Mouse (Mus musculus) intestine, embryonic 14.5 days (tissue): Measurements from ENCODE around the gene Wrb. TPM values are rescaled to one million over a fixed set of nuclear protein-coding genes. Genes with fewer than 3 reads are reported as not detected.

Experiments
- ATAC-seq: fragments of 200-750 bp; cut with Nextera tagmentation; replicated peaks from 2 replicates; pipeline ENCODE4 v1.8.0; 2017; ENCODE audit warnings: low read depth, moderate number of reproducible peaks, moderate TSS enrichment, moderate library complexity; ENCODE audit not compliant: low FRiP score, low TSS enrichment
- DNase-seq: peaks from one replicate; pipeline ENCODE4 v3.0.0-alpha.2; 2018; ENCODE audit warnings: low spot score
- H3K27ac ChIP-seq: fragments of 300-500 bp; sonication (generic); 2 replicates; pipeline ENCODE4 v1.5.1; 2014; ENCODE audit warnings: low read depth, mild to moderate bottlenecking, control low read depth
- H3K27me3 ChIP-seq: fragments of 300-500 bp; sonication (generic); replicated peaks from 2 replicates; pipeline ENCODE4 v1.6.1; 2014; ENCODE audit warnings: low read length, control low read depth; ENCODE audit not compliant: control insufficient read depth, insufficient read depth
- H3K36me3 ChIP-seq: fragments of 300-500 bp; sonication (generic); 2 replicates; pipeline ENCODE4 v1.6.1; 2014; ENCODE audit warnings: low read length, control low read depth; ENCODE audit not compliant: control insufficient read depth, insufficient read depth
- H3K4me1 ChIP-seq: fragments of 300-500 bp; sonication (generic); replicated peaks from 2 replicates; pipeline ENCODE4 v1.6.1; 2014; ENCODE audit warnings: low read length, control low read depth, mixed read lengths; ENCODE audit not compliant: control insufficient read depth, insufficient read depth
- H3K4me2 ChIP-seq: fragments of 300-500 bp; sonication (generic); 2 replicates; pipeline ENCODE4 v1.6.1; 2014; ENCODE audit warnings: low read length
- H3K4me3 ChIP-seq: fragments of 300-500 bp; sonication (generic); 2 replicates; pipeline ENCODE4 v1.5.1; 2014; ENCODE audit warnings: low read depth, low read length, control low read depth, mixed read lengths
- H3K9ac ChIP-seq: fragments of 300-500 bp; sonication (generic); 2 replicates; pipeline ENCODE4 v1.6.1; 2014; ENCODE audit warnings: mild to moderate bottlenecking, low read length
- H3K9me3 ChIP-seq: fragments of 300-500 bp; sonication (generic); 2 replicates; pipeline ENCODE4 v1.6.1; 2016; ENCODE audit warnings: low read length, control low read depth; ENCODE audit not compliant: control insufficient read depth
- WGBS: fragments of 180-500 bp; shearing (Covaris S2); extraction: QIAGEN DNeasy Blood & Tissue Kit; methylation state at CpG from one replicate; pipeline ENCODE4 v1.1.7; 2014; 5-methylcytosine and 5-hydroxymethylcytosine counted together
- polyA plus RNA-seq: library from polyadenylated mRNA; unstranded; fragments of >200 nt; fragmentation: Nextera tagmentation; extraction: Ambion mirVana; gene quantifications from 2 replicates; pipeline ENCODE4 v1.2.1, GENCODE M21; 2014

Wrb gene
- polyA plus RNA-seq, 1 experiment from 2014 or later, result 80.0 TPM

DNA sequence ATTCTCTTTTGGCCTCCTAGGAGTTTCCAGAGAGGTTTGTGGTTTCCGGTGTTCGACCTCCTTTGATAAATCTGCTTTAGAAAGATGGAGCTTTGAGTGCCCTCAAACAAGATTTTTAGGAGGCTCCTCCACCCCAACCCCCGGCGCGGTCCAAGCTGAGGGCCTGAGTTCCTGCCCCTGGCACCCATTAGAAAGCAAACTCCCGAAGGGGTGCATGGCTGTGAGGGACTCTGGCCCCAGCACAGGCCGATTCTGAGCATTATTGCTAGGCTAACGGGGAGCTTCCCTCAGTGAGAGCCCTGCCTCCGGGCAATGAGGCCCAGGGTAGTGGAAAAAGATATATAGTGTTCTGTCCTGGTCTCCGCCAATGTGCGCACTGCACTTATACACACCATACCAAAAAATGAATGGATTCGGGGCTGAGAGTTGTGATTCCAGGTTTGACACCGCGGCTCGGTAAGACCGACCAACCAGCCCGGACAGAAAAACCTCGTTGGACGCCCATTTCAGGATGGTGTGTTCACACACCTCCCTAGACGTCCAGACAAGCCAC is 14.7 kb downstream of the Wrb start:
- H3K27me3 ChIP-seq, result no peaks in the 10 kb centered on the region
- WGBS, result 81% methylated on average over 20 of the region's 20 CpGs
- no peaks in the 10 kb centered on the region for H3K9me3 ChIP-seq
- ATAC-seq (no peak), DNase-seq (peak; percentile 60)
- peak overlapping the region; percentile 13; the same call in 1 of the 2 replicates for H3K9ac ChIP-seq
- peak overlapping the region; percentile 56 for H3K4me3 ChIP-seq
- H3K4me2 ChIP-seq, result peak overlapping the region; percentile 98
- H3K27ac ChIP-seq, result peak overlapping the region; percentile 69; the same call in 1 of the 2 replicates
- peaks cover 7% of the 10 kb centered on the region for H3K36me3 ChIP-seq
- 0 out of 2 replicates have a peak, but pooled peaks cover 3% of the 10 kb centered on the region for H3K4me1 ChIP-seq

DNA sequence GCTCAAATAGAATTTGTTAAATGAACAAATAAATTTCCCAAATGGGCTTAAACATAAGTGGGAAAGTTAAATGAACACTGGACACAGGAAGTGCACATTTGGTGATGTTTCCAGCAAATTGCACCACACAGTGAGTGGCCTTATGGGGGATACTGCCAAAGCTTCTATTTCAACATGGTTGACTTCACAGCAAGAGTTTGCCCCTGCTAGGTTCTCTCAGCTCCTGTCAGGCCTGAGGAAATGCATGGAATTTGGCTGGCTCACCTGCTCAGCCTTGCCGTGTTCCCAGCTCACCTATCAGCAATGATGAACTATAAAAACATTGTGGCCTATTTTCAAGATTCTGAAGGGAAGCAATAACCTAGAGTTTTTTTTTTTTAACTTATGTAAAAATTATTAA is 15.7 kb downstream of the Wrb start:
- ATAC-seq (no peak), DNase-seq (no peak)
- peaks cover 4% of the 10 kb centered on the region for H3K36me3 ChIP-seq
- 82% methylated on average over 1 of the region's 1 CpGs for WGBS
- H3K9me3 ChIP-seq, result no peaks in the 10 kb centered on the region
- H3K27ac ChIP-seq, result no peak overlapping the region
- no peak overlapping the region for H3K9ac ChIP-seq
- H3K4me1 ChIP-seq, result 0 out of 2 replicates have a peak, but pooled peaks cover 3% of the 10 kb centered on the region
- no peaks in the 10 kb centered on the region for H3K27me3 ChIP-seq
- H3K4me3 ChIP-seq, result no peak overlapping the region
- no peak overlapping the region for H3K4me2 ChIP-seq

DNA sequence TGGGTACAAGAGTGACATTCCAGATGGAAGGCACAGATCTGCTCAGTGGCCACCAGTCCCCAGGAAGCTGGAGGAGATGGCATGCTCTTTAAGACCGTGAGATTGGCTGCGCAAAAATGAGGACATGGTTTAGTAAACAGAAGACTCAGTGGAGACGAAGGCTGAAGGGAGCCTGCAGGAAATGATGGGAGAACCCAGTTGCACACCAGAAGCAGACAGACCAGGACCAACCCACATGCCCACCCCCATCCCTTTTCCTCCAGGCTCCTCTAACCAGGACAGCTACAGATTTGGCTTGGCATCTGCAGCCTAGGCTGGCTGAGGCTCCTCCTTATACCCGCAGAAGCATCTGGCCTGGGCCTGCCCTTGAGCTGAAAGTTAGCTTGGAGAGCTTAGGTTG is 16.1 kb downstream of the Wrb start:
- no peak overlapping the region for H3K27ac ChIP-seq
- WGBS, result 76% methylated on average over 4 of the region's 4 CpGs
- H3K4me2 ChIP-seq, result no peak overlapping the region

DNA sequence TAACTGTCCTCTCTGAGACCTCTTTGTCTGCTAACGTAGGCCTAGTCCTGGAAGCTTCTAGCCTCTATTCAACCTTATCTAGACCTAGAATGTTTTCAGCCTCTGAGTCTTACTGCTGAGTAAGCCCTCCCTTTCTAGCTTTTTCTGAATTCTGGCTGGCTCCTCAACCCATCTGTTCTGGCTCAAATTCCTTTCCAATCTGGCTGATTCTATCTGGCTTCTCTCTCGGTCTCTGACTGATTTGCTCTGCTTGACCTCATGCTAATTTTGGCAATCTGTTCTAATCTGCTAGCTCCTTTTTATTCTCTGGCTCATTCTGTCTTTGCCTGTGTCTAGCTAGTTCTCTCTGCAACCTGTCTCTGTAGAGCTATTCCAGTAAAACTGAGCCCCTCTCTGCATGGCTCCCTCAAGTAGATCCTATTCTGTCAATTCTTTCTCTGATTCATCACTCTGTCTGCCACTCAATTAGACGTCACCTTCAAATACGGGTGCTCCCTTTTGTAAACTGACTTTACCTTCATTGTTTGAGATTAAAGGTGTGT is 20.6 kb downstream of the Wrb start:
- 74% methylated on average over 4 of the region's 4 CpGs for WGBS
- H3K4me1 ChIP-seq, result no peaks in the 10 kb centered on the region
- no peaks in the 10 kb centered on the region for H3K36me3 ChIP-seq
- H3K4me2 ChIP-seq, result no peak overlapping the region
- ATAC-seq (no peak), DNase-seq (no peak)
- H3K27ac ChIP-seq, result no peak overlapping the region
- H3K27me3 ChIP-seq, result no peaks in the 10 kb centered on the region
- no peak overlapping the region for H3K9ac ChIP-seq
- no peaks in the 10 kb centered on the region for H3K9me3 ChIP-seq
- H3K4me3 ChIP-seq, result no peak overlapping the region

More for the DNA sequence above, 16.1 kb downstream of the Wrb start:
- H3K4me1 ChIP-seq, result 0 out of 2 replicates have a peak, but pooled peaks cover 3% of the 10 kb centered on the region
- no peaks in the 10 kb centered on the region for H3K27me3 ChIP-seq
- no peak overlapping the region for H3K4me3 ChIP-seq
- DNase-seq, result no peak
- no peak for ATAC-seq
- no peaks in the 10 kb centered on the region for H3K9me3 ChIP-seq
- H3K36me3 ChIP-seq, result no peaks in the 10 kb centered on the region; the same call in 1 of the 2 replicates
- no peak overlapping the region for H3K9ac ChIP-seq

DNA sequence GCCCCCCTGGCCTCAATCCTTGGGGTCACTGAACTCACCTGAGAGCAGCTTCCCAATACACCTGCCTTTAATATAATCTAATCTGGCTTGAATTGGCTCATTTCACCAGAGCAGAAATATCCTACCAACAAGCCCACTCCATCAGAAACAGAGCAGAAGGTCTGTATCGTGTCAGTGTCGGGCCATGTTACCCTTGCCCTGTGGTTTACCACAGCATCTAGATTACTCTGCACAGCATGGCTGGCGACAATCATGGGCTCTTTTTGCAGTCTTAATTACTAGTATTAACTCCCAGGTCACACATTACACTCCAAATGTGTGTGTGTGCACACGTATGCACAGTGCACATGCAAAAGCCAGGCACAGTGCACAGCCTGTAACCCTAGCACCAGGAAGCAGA is 23.6 kb downstream of the Wrb start:
- Histone ChIP-seq H3K4me3 (no peak overlapping the region), H3K27me3 (no peaks in the 10 kb centered on the region), H3K4me2 (no peak overlapping the region), H3K9ac (no peak overlapping the region), H3K27ac (no peak overlapping the region), H3K4me1 (no peaks in the 10 kb centered on the region), H3K9me3 (no peaks in the 10 kb centered on the region), H3K36me3 (no peaks in the 10 kb centered on the region)
- ATAC-seq (no peak), DNase-seq (no peak)
- 84% methylated on average over 4 of the region's 4 CpGs for WGBS

DNA sequence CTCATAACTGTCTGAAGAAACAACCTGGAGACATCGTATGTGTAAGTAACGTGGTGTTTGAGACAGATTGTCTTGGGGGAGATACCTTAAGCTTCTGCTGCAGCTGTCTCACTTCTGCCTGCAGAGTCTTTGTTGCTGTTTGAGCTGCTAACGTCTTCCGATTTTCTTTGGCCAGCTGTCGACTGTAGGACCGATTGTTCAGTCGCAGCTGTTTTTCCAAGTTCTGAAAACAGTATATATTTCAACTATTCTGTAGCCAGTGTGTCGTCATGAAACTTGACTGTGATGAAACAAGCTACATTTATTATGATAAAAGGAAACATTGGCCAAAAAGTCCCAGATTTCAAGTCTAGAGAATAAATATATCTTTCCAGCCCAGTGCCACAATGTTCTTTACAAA is 28.4 kb downstream of the Wrb start:
- no peaks in the 10 kb centered on the region for H3K36me3 ChIP-seq
- no peak for ATAC-seq
- H3K9ac ChIP-seq, result no peak overlapping the region
- no peak for DNase-seq
- H3K4me2 ChIP-seq, result no peak overlapping the region
- no peak overlapping the region for H3K27ac ChIP-seq
- H3K4me3 ChIP-seq, result no peak overlapping the region
- H3K4me1 ChIP-seq, result no peaks in the 10 kb centered on the region
- 48% methylated on average over 8 of the region's 8 CpGs for WGBS
- no peaks in the 10 kb centered on the region for H3K27me3 ChIP-seq
- H3K9me3 ChIP-seq, result no peaks in the 10 kb centered on the region; the same call in 1 of the 2 replicates

DNA sequence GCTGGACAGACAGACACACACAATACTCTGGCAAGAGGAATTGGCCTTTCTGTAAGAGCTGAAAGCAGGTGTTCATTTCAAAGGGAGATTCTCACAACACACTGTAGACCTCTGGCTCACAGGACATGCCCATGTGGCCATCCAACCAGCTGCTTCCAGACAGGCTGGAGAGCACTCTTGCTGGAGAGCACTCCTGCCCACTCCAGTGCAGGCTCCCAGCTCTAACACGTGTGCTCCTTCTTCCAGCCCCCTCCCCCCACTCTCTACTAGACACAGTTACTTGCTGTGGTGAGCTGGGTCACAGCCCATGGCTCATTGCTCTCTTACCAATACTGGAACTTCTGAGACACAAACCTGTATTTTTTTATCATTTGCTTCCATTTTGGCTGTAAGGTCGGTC is 30.2 kb downstream of the Wrb start:
- no peak overlapping the region for H3K4me2 ChIP-seq
- no peaks in the 10 kb centered on the region for H3K36me3 ChIP-seq
- ATAC-seq (no peak), DNase-seq (no peak)
- 37% methylated on average over 2 of the region's 2 CpGs for WGBS
- no peaks in the 10 kb centered on the region for H3K27me3 ChIP-seq
- H3K4me3 ChIP-seq, result no peak overlapping the region
- no peak overlapping the region for H3K9ac ChIP-seq
- no peaks in the 10 kb centered on the region for H3K4me1 ChIP-seq
- H3K27ac ChIP-seq, result no peak overlapping the region
- peaks cover 6% of the 10 kb centered on the region for H3K9me3 ChIP-seq

DNA sequence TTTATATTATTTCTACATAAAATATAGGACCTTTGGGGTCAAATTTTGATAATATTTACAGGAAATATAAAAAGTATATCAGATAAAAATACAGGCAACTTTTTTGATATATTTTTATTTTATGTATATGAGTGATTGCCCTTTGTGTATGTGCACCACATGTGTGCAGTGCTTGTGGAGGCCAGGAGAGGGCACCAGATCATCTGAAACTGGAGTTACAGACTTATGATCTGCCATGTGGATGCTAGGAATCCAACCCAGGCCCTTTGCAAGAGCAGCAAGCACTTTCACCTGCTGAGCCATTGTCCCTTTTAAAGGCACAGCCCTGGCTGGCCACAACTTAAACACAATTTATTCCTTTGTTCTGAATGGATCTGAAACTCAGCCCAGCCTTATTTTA is 33.9 kb downstream of the Wrb start:
- Histone ChIP-seq H3K27me3 (no peaks in the 10 kb centered on the region), H3K4me2 (no peak overlapping the region), H3K4me3 (no peak overlapping the region), H3K4me1 (no peaks in the 10 kb centered on the region), H3K27ac (no peak overlapping the region), H3K9ac (no peak overlapping the region), H3K36me3 (no peaks in the 10 kb centered on the region), H3K9me3 (peaks cover 6% of the 10 kb centered on the region)
- no peak for DNase-seq
- ATAC-seq, result no peak

DNA sequence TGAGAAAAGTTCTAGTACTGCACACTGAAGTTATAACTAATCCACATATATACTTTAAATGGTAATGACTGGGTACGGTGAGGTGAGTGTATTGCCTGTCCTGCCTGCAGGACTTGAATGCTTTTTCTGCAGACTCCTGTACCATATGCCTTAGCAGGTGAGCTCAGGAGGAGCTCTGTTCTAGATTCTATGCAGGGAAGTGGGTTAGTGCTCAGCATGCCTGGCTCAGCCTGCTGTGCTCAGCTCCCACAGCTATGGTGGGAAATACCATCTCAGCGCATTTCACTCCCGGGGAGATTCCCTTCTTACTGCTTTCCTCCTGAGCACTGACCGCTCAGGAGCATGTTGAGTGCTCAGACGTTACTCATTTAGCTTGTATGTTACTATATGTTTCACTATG is 42.4 kb downstream of the Wrb start:
- Histone ChIP-seq H3K9ac (no peak overlapping the region), H3K27me3 (peaks cover 6% of the 10 kb centered on the region; the same call in 1 of the 2 replicates), H3K36me3 (no peaks in the 10 kb centered on the region), H3K4me1 (0 out of 2 replicates have a peak, but pooled peaks cover 5% of the 10 kb centered on the region), H3K4me3 (no peak overlapping the region), H3K27ac (no peak overlapping the region), H3K9me3 (no peaks in the 10 kb centered on the region), H3K4me2 (no peak overlapping the region)
- no peak for ATAC-seq
- DNase-seq, result no peak
- WGBS, result 86% methylated on average over 5 of the region's 5 CpGs
